Mouse (Mus musculus) kidney, embryonic 14.5 days (tissue): ENCODE measurements around the gene Rsph3b. TPM values are rescaled to one million over a fixed set of nuclear protein-coding genes. Genes with fewer than 3 reads are reported as not detected.

Experiments used
- ATAC-seq: fragments of 200-750 bp; cut with Nextera tagmentation; 2 replicates; pipeline ENCODE4 v1.8.0; 2017; ENCODE audit warnings: moderate number of reproducible peaks, mild to moderate bottlenecking, moderate TSS enrichment, moderate library complexity; ENCODE audit not compliant: low FRiP score, low TSS enrichment
- H3K27ac ChIP-seq: fragments of 300-500 bp; sonication (generic); 2 replicates; pipeline ENCODE4 v1.5.1; 2014; ENCODE audit warnings: low read depth, mild to moderate bottlenecking, low read length, moderate library complexity, mixed read lengths
- H3K27me3 ChIP-seq: fragments of 300-500 bp; sonication (generic); 2 replicates; pipeline ENCODE4 v1.6.1; 2014; ENCODE audit warnings: mild to moderate bottlenecking, low read length; ENCODE audit not compliant: control insufficient read depth, insufficient read depth
- H3K36me3 ChIP-seq: fragments of 300-500 bp; sonication (generic); 2 replicates; pipeline ENCODE4 v1.6.1; 2014; ENCODE audit warnings: low read length, mixed read lengths; ENCODE audit not compliant: control insufficient read depth, insufficient read depth
- H3K4me1 ChIP-seq: fragments of 300-500 bp; sonication (generic); 2 replicates; pipeline ENCODE4 v1.6.1; 2014; ENCODE audit warnings: low read length, mixed read lengths; ENCODE audit not compliant: control insufficient read depth, insufficient read depth
- H3K4me2 ChIP-seq: fragments of 300-500 bp; sonication (generic); replicated peaks from 2 replicates; pipeline ENCODE4 v1.6.1; 2014; ENCODE audit warnings: low read depth, mild to moderate bottlenecking, low read length
- H3K4me3 ChIP-seq: fragments of 300-500 bp; sonication (generic); 2 replicates; pipeline ENCODE4 v1.5.1; 2014; ENCODE audit warnings: mild to moderate bottlenecking, low read length
- H3K9ac ChIP-seq: fragments of 300-500 bp; sonication (generic); 2 replicates; pipeline ENCODE4 v1.6.1; 2014; ENCODE audit warnings: low read depth, mild to moderate bottlenecking, low read length, moderate library complexity
- H3K9me3 ChIP-seq: fragments of 300-500 bp; sonication (generic); 2 replicates; pipeline ENCODE4 v1.6.1; 2016; ENCODE audit warnings: low read length; ENCODE audit not compliant: control insufficient read depth
- WGBS: fragments of 180-500 bp; shearing (Covaris S2); extraction: QIAGEN DNeasy Blood & Tissue Kit; methylation state at CpG from one replicate; pipeline ENCODE4 v1.1.7; 2014; 5-methylcytosine and 5-hydroxymethylcytosine counted together
- microRNA-seq: library from miRNA; unstranded; fragments of <30 nt; microRNA quantifications from one replicate; pipeline ENCODE4, GENCODE M21; 2016
- polyA plus RNA-seq: library from polyadenylated mRNA; unstranded; fragments of >200 nt; fragmentation: Nextera tagmentation; extraction: Ambion mirVana; gene quantifications from 2 replicates; pipeline ENCODE4 v1.2.1, GENCODE M21; 2014

Rsph3b gene
- polyA plus RNA-seq, 1 experiment from 2014 or later, result 45.0 TPM

- Histone ChIP-seq H3K4me1 (peaks cover 39% of the 10 kb centered on the region), H3K27ac (no peak overlapping the region), H3K27me3 (no peaks in the 10 kb centered on the region), H3K4me2 (peak overlapping the region; percentile 42; the same call in 1 of the 2 replicates), H3K36me3 (no peaks in the 10 kb centered on the region), H3K4me3 (no peak overlapping the region), H3K9me3 (no peaks in the 10 kb centered on the region), H3K9ac (no peak overlapping the region)
- no peak for ATAC-seq
- WGBS, result 65% methylated on average over 12 of the region's 12 CpGs
These were observed 86.3 kb downstream of the Rsph3b start for GRCm38 (mm10) chr17:6862040-6862780.

- no peaks in the 10 kb centered on the region for H3K9me3 ChIP-seq
- 9% methylated on average over 28 of the region's 28 CpGs for WGBS
- peak overlapping the region; percentile 55; the same call in 1 of the 2 replicates for H3K27ac ChIP-seq
- no peaks in the 10 kb centered on the region for H3K27me3 ChIP-seq
- peak overlapping the region; percentile 34; the same call in 1 of the 2 replicates for H3K9ac ChIP-seq
- H3K36me3 ChIP-seq, result no peaks in the 10 kb centered on the region
- H3K4me2 ChIP-seq, result peak overlapping the region; percentile 42
- ATAC-seq, result peak; percentile 45; the same call in 1 of the 2 replicates
- peaks cover 39% of the 10 kb centered on the region for H3K4me1 ChIP-seq
- H3K4me3 ChIP-seq, result peak overlapping the region; percentile 6; the same call in 1 of the 2 replicates
These were observed 87.1 kb downstream of the Rsph3b start for GRCm38 (mm10) chr17:6861181-6862039.

GRCm38 (mm10) chr17:6860491-6860897, 88.0 kb downstream of the Rsph3b start:
- H3K4me1 ChIP-seq, result peaks cover 39% of the 10 kb centered on the region
- no peak overlapping the region for H3K4me3 ChIP-seq
- no peak overlapping the region; the same call in 1 of the 2 replicates for H3K4me2 ChIP-seq
- no peaks in the 10 kb centered on the region for H3K27me3 ChIP-seq
- WGBS, result 14% methylated on average over 12 of the region's 12 CpGs
- H3K27ac ChIP-seq, result peak overlapping the region; percentile 53
- no peak for ATAC-seq
- H3K9me3 ChIP-seq, result no peaks in the 10 kb centered on the region
- H3K9ac ChIP-seq, result no peak overlapping the region
- H3K36me3 ChIP-seq, result no peaks in the 10 kb centered on the region

GRCm38 (mm10) chr17:6860067-6860466, 88.4 kb downstream of the Rsph3b start:
- Histone ChIP-seq H3K27ac (peak overlapping the region; percentile 53), H3K9me3 (no peaks in the 10 kb centered on the region), H3K4me3 (no peak overlapping the region), H3K4me1 (peaks cover 38% of the 10 kb centered on the region), H3K36me3 (no peaks in the 10 kb centered on the region), H3K27me3 (no peaks in the 10 kb centered on the region), H3K9ac (no peak overlapping the region), H3K4me2 (no peak overlapping the region; the same call in 1 of the 2 replicates)
- 19% methylated on average over 4 of the region's 4 CpGs for WGBS
- peak; percentile 11; the same call in 1 of the 2 replicates for ATAC-seq

Small RNAs within 50 kb of the gene (microRNA-seq; reads per million reads assigned to microRNA genes)
- gene Mir692-1, result not detected

Other genes starting within 250 kb of the Rsph3b start
- 96.7 and 158 TPM in 2 replicates for gene Ezr, start 165.9 kb downstream of the Rsph3b start, polyA plus RNA-seq
- 59.9 and 80.2 TPM in 2 replicates for gene Tagap1, start 12.5 kb upstream of the Rsph3b start, polyA plus RNA-seq
- gene Rnaset2b, start 22.0 kb upstream of the Rsph3b start, polyA plus RNA-seq, result 256 and 257 TPM in 2 replicates
- gene Gm49721, start 30.2 kb upstream of the Rsph3b start, polyA plus RNA-seq, result 0.16 TPM in 1 of 2 replicates, not detected in the other
- gene Gm1604a, start 76.9 kb upstream of the Rsph3b start, polyA plus RNA-seq, result not detected in 2 replicates
- 18.3 and 30.7 TPM in 2 replicates for gene Rps6ka2, start 221.4 kb upstream of the Rsph3b start, polyA plus RNA-seq